Mouse (Mus musculus): ENCODE measurements around the gene Tmem259.

The Tmem259 gene

DNA sequence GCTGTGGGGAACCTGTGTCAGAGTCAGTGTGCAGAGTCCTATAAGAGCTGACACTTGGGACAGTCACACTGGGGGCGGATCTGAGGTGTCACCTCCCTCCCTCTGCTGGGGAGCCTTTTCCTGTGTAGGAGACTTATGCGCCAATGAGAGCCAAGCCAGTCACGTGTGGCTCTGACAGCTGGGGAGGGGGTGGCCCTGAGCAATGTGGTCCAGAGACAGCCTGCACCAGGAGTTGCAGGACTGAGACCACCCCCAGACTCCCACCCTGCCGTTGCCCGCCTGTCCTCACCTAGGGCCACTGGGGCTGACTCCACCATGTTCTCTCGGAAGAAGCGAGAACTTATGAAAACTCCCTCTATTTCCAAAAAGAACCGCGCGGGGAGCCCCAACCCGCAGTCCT is 32.4 kb upstream of the Tmem259 start, which contains the start of gene Arhgap45:
Arhgap45 (plus strand) TSS at position 143 of the 400 bp plus-strand sequence.
- DNase-seq (ENCODE audit: low read depth), result peak; percentile 92

DNA sequence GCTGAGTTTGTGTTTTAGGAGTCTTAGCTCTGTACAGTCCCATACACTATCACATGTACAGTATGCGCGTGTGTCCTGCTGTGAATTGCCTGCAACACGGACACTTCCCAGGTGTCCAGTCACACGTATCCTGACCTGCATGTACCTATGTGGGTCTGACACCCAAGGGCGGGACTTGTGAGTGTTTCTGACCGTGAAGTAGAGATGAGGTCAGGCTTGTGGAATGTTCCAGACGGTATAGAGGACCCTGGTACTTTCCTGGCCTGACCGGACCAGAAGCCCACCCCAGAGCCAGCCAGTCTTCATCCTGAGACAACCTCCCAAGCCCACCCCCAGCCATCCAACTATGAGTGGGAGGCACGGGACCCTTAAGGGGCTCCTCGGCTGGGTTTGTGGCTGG is 31.5 kb upstream of the Tmem259 start:
- DNase-seq (ENCODE audit: low read depth), result peak; percentile 15

GRCm38 (mm10) chr10:80014484-80015290 is 30.6 kb upstream of the Tmem259 start:
- DNase-seq (ENCODE audit: low read depth), result peak; percentile 39

GRCm38 (mm10) chr10:80013609-80014008 is 29.5 kb upstream of the Tmem259 start:
- no peak for DNase-seq (ENCODE audit: low read depth)

GRCm38 (mm10) chr10:80011740-80012139 is 27.6 kb upstream of the Tmem259 start:
- no peak for DNase-seq (ENCODE audit: low read depth)

- no peak for DNase-seq (ENCODE audit: low read depth)
Measured at GRCm38 (mm10) chr10:80004233-80004705, 20.1 kb upstream of the Tmem259 start.

DNA sequence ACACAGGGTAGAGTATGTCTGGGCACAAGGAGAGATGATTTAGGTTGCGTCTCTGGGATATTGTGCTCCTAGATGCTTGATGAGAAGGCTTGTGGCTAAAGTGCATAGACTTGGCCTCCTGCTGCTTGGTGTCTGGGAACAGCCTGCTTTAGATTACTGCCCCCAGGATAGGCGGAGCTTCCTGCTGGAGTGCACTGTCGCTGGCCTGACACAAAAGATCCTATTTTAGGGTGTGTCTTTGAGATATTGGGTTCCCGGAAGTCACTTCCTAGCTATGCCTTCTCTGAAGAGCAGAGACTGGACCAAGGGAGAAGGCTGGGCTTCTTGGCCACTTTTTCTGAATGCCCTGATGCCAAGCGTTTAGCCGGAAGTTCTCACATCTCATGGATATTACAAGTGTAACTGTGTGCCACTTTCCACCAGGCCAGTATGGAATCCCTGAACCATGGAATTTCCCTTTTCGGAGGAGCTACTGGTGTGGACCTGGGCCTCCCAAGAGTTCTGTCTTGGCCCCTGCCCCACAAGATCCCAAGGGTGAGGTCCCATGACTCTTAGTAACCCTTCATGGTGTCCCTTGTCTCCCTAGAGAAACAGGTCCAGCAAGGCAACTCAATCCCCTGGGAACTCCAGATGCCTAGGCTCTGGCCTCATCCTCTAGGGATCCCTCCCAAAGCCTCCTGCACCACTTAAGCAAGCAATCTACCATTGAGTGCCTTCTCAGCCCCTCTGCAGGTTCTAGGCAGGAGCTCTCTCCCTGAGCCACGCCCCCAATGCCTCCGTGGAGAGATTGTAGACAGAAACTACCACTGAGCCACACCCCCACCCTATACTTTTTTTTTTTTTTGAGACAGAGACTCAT is 19.5 kb upstream of the Tmem259 start:
- no peak for DNase-seq (ENCODE audit: low read depth)

- no peak for DNase-seq (ENCODE audit: low read depth)
Measured at GRCm38 (mm10) chr10:80002829-80003228, 18.7 kb upstream of the Tmem259 start.

- no peak for DNase-seq (ENCODE audit: low read depth)
Measured at GRCm38 (mm10) chr10:80001945-80002344, 17.8 kb upstream of the Tmem259 start.

- DNase-seq (ENCODE audit: low read depth), result no peak
Measured at GRCm38 (mm10) chr10:79997819-79998218, 13.7 kb upstream of the Tmem259 start.

DNA sequence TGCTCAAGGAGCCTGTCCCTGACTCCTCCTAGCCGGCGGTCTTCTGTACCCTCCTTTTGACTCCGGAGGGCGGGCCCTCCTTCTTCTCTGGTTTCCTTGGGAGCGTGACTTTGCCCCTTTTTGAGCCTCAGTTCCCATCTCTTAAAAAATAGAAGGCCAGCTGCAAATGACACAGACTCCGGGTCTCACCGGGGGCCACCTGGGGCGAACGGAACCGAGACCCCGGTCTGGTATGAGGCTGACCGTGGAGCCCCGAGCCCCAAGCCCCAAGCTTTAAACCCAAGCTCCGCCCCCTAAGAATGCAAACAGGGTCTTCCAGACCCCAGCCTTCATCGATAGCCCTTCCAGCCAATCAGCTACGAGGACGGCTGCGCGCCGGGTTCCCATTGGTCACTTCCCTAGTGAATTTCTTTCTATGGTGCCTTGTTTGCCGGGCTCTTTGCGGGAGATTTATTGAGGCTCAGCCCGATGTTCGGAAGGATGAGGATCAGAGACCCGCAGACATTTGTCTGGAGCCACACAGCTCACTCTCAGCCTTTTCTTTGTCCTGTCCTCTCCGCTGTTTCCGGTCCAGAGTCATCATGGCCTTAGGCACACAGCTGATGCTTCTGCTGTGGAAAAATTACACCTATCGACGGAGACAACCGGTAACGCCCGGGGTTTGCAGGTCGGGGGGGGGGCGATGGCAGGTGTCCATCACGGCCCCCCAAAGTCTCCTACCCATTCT is 13.1 kb upstream of the Tmem259 start:
- peak; percentile 64 for DNase-seq (ENCODE audit: low read depth)

GRCm38 (mm10) chr10:79996272-79997033 is 12.3 kb upstream of the Tmem259 start, which contains the start of gene Abca7:
Abca7 (plus strand) TSS chr10:79996494.
- DNase-seq (ENCODE audit: low read depth), result peak; percentile 96

- peak; percentile 51 for DNase-seq (ENCODE audit: low read depth)
Measured at GRCm38 (mm10) chr10:79995636-79996035, 11.5 kb upstream of the Tmem259 start.

DNA sequence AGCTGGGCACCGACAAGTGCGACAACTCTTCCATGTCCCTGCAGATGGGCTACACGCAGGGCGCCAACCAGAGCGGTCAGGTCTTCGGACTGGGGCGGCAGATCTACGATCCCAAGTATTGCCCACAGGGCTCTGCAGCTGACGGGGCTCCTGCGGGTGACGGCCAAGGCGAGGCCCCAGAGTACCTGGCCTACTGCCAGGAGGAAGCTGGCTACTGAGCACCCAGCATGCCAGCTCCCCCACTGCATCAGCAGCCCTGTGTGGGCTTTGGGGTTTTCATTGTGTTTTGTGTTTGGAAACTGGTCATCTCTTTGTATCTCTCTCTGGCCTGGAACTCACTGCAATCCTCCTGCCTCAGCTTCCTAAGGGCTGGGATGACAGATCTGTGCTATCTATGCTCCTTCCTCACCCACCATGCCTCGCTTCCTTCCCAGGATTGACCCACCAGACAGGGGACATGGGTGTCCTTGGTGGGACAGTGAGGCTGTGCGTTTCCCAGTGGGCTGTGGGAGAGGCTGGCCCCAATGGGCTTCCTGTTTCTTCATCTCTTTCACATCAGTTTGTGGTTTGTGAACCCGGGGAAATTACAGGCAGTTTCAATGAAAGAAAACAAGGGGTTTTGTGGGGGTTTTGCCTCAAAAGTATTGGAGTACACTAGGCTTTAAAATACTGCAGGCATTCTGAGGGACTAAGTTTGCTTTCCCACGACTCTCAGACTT is 10.4 kb upstream of the Tmem259 start:
- peak; percentile 73 for DNase-seq (ENCODE audit: low read depth)

- DNase-seq (ENCODE audit: low read depth), result peak; percentile 48
Measured at GRCm38 (mm10) chr10:79991548-79991947, 7.4 kb upstream of the Tmem259 start.

GRCm38 (mm10) chr10:79991099-79991498 is 7.0 kb upstream of the Tmem259 start:
- peak; percentile 29 for DNase-seq (ENCODE audit: low read depth)

- no peak for DNase-seq (ENCODE audit: low read depth)
Measured at GRCm38 (mm10) chr10:79989870-79990269, 5.7 kb upstream of the Tmem259 start.

GRCm38 (mm10) chr10:79989272-79989786 is 5.2 kb upstream of the Tmem259 start:
- no peak for DNase-seq (ENCODE audit: low read depth)

DNA sequence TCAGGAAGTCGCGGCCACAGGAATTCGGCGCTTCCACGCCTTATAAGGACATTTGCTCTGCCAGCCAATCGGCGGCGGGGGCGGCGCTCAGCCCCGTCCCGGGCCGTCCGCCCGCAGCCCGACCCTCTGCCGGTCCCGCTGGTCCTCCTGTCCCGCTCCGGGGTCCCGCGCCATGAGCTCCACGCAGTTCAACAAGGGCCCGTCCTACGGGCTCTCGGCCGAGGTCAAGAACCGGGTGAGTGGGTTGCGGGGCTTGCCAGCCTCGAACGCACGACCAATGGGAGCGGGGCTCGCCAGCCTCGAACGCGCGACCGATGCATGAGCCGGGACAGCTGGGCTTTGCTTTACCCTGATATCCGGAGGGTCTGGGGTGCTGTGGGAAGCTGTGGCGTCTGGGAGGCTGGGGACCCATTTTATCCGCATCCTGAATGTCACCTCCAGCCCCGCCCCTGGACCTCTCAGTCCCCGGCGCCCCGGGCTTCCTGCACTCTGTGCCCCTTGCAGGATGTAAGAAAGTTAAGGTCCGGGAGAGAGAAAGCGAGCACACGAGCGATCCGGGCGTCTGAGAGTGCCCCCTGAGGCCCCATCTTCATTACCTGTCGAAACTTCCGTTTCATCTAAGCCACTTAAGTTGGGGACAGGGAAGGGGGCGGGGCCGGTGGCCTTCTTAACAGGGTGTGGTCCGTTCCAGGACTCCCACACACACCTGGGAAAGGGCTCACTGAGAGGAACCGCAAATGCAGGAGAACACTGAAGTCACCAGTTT is 4.6 kb upstream of the Tmem259 start, which contains the start of gene Cnn2:
Cnn2 (plus strand) TSS at position 79 of the 766 bp plus-strand sequence.
- peak; percentile 63 for DNase-seq (ENCODE audit: low read depth)
